ENCODE assay signal across 8 mouse cellular contexts in genomic region chr4:59625998-59626910, GRCm38 (mm10). TPM values are rescaled to one million over a fixed set of nuclear protein-coding genes. Genes with fewer than 3 reads are reported as not detected.
DNase-seq lines count a peak whose midpoint lies in the region; ATAC-seq lines count a peak whose summit lies in the region.

Gene E130308A19Rik, plus strand, starts transcription at chr4:59626211.

- WGBS in hindbrain, embryonic 16.5 days, result under 1% methylated on average over 73 of the region's 120 CpGs

- peak within 1 kb of the TSS; percentile 60 for H3K4me2 ChIP-seq in hindbrain, embryonic 16.5 days (ENCODE audit: low read length)

- H3K27me3 ChIP-seq in hindbrain, embryonic 16.5 days (replicated peaks; ENCODE audit: control insufficient read depth, insufficient read depth, low read length), result no peaks in the 10 kb centered on the region

- H3K27ac ChIP-seq in hindbrain, embryonic 16.5 days (ENCODE audit: low read depth, low read length), result peak within 1 kb of the TSS; percentile 93

- peak within 1 kb of the TSS; percentile 98 for H3K4me3 ChIP-seq in hindbrain, embryonic 16.5 days (ENCODE audit: low read length)

- peaks cover 16% of the 10 kb centered on the region for H3K4me1 ChIP-seq in hindbrain, embryonic 16.5 days (ENCODE audit: control insufficient read depth, insufficient read depth, low read depth, low read length)

- peak; percentile 67 for DNase-seq in T-cell, adult 2 months (ENCODE audit: low spot score)
- peak; percentile 65 to 72 for DNase-seq in cerebellum, postnatal 36 days
- peak; percentile 65 for DNase-seq in gastrocnemius, adult 18-20 months (ENCODE audit: low spot score)
- peak; percentile 34 to 65 for DNase-seq in left cerebral cortex, adult 8-10 months (ENCODE audit: low spot score in 2 of 2)
- peak; percentile 72 for DNase-seq in right cerebral cortex, adult 18-20 months
- peak; percentile 69 for DNase-seq in urinary bladder, adult 2 months (ENCODE audit: low spot score)

- peak; percentile 94 for ATAC-seq in hindbrain, embryonic 16.5 days
- peak; percentile 96 for ATAC-seq in megakaryocyte, adult 5-6 weeks (ENCODE audit: poor library complexity, severe bottlenecking)

- no peaks in the 10 kb centered on the region for H3K36me3 ChIP-seq in hindbrain, embryonic 16.5 days (ENCODE audit: control insufficient read depth, insufficient read depth, low read length)

- no peaks in the 10 kb centered on the region for H3K9me3 ChIP-seq in hindbrain, embryonic 16.5 days (ENCODE audit: control insufficient read depth, low read length)

- H3K9ac ChIP-seq in hindbrain, embryonic 16.5 days (ENCODE audit: low read depth, low read length), result peak within 1 kb of the TSS; percentile 96

RNA-seq across cellular contexts. Expression of gene E130308A19Rik, which starts in this region (rescaled TPM):
- 1 to 10 TPM; 4.9 to 6.9 TPM for total RNA-seq in gastrocnemius, adult 18-20 months (2021)
- 37.3 and 43.2 TPM in 2 replicates for polyA plus RNA-seq in hindbrain, embryonic 16.5 days (2015; fragmentation: Nextera tagmentation; extraction: Ambion mirVana)
- 10 to 100 TPM; 12.3 to 14.2 (median 13.2) TPM for total RNA-seq in left cerebral cortex, adult 8-10 months (2022)
- 3.6 and 4.6 TPM in 2 replicates for total RNA-seq in megakaryocyte, adult 5-6 weeks (2015)
- total RNA-seq in megakaryocyte, adult 5-6 weeks (2017), result 1.9 and 2.0 TPM in 2 replicates
- 5.4 and 8.0 TPM in 2 replicates for polyA plus RNA-seq in urinary bladder, adult 2 months (2012; rRNA removed)

Comparison
In these comparisons a context has a peak if more than half of its experiments do, and no peak if none do; other contexts are left out.
1. Peak in every context shown above with its lines: DNase-seq, ATAC-seq, H3K4me3 ChIP-seq and H3K27ac ChIP-seq.